Mouse (Mus musculus): ENCODE results near the gene Plgrkt.

Plgrkt gene

GRCm38 (mm10) chr19:29354895-29355877 lies 12.0 kb downstream of the Plgrkt start:
- DNase-seq (ENCODE audit: low spot score) = peak; percentile 67

DNA sequence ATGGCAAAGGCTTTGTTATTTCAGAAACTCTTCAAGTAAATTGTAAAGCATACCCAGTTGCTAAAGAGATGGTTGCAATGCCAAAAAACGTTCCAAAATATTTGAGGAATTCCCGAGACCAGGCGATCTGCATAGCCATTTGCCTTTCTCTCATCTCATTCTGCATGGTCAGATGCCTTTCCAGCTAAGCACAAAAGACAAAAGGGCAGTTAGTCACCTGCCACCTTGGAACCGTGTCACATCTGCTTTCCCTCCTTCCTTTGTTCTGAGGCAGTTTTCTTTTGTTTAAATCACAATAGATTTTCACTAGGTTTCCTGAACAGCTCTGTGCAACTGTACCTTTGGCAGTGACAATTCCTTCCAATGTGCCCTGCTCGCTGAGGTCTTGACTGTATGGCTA lies 16.2 kb downstream of the Plgrkt start:
- no peak for DNase-seq (ENCODE audit: low spot score)

DNA sequence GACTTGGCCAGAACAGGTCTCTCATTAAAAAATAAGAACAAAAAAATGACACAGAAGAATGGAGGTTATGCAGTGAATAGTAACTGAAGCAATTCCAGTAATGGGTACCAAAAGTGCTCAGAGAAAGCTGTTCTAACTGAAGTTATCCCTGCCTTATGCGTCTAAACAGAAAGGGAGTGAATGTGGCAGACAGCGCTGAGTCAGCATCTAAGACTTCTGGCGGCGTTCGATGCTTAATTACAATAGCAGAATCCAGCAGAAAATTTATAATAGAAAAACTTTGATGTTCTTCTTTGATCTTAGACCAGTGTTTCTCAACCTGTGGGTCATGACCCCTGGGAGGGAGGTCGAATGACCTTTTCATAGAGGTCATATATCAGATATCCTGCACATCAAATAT lies 21.6 kb downstream of the Plgrkt start:
- no peak for DNase-seq (ENCODE audit: low spot score)

GRCm38 (mm10) chr19:29344868-29345267 lies 22.3 kb downstream of the Plgrkt start:
- no peak for DNase-seq (ENCODE audit: low spot score)

GRCm38 (mm10) chr19:29342281-29342680 lies 24.9 kb downstream of the Plgrkt start:
- DNase-seq (ENCODE audit: low spot score) = no peak

- DNase-seq (ENCODE audit: low spot score) = no peak
Observed at GRCm38 (mm10) chr19:29341029-29341428, 26.2 kb downstream of the Plgrkt start.

DNA sequence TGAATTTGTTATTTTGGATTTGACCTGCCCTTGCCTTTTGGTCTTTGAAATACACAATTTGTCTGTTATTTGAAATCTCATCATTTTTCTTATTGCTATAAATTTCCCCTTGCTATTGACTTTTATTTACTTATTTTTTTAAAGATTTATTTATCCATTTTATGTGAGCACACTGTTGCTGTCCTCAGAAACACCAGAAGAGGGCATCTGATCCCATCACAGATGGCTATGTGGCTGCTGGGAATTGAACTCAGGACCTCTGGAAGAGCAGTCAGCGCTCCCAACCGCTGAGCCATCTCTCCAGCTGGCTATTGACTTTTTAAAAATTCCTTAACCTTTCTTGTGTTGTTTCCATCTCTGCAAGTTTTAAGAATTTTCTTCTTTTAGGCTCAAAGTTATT lies 30.6 kb downstream of the Plgrkt start:
- no peak for DNase-seq (ENCODE audit: low spot score)

DNA sequence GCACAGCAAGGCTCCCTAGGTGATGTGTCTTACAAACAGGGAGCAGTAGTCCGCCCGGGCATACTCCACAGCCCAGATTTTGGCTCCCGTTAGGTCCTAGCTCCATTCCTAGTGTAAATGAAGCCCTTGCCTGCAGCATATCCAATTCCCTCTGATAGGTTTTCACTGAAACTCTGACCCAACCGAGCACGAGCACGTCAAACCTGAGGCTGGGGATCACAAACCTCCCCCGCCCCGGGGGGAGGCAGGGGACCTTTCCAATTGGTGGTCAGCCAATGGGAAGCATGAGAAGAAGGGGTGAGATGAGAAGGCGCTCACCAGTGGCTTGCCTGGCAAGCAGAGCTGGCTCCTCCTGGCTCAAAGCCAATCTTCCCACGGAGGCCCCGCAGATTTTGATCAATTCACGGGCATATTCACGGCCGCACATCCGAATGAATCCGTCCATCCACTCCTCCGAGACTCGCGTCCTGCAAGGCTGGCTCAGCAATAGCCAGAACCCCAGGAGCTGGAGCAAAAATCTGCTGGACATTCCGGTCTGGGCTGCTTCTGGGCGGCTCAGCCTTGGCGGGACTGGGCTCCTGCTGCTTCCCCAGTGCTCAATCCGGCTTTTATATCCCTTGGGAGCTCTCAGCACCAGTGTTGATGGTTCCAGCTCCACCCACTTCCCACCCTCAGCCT lies 33.0 kb downstream of the Plgrkt start, which contains the start of gene Rln1:
Gene Rln1 (minus strand): TSS at position 603 of the 678 bp plus-strand sequence.
- peak; percentile 10 for DNase-seq (ENCODE audit: low spot score)

- no peak for DNase-seq (ENCODE audit: low spot score)
Observed at GRCm38 (mm10) chr19:29326822-29327552, 40.2 kb downstream of the Plgrkt start.

- no peak for DNase-seq (ENCODE audit: low spot score)
Observed at GRCm38 (mm10) chr19:29326396-29326795, 40.8 kb downstream of the Plgrkt start.

DNA sequence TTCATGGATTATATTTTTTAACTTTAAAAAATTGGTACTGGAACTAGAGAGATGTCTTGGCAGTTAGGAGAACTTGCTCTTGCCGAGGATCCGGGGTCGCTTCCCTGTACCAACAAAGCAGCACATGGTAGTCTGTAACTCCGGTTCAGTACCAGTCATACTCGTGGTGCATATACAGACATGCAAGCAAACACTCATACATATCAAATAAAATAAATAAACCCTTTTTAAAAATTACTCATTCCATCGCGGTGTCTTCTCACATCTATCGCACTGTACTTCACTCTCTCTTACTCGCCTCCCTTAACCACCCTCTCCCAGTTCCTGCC lies 41.4 kb downstream of the Plgrkt start:
- DNase-seq (ENCODE audit: low spot score) = no peak

GRCm38 (mm10) chr19:29325053-29325851 lies 41.9 kb downstream of the Plgrkt start, which contains the start of gene Insl6:
Insl6 (minus strand) TSS chr19:29325356.
- DNase-seq (ENCODE audit: low spot score) = peak; percentile 13

- DNase-seq (ENCODE audit: low spot score) = no peak
Observed at GRCm38 (mm10) chr19:29323416-29324049, 43.7 kb downstream of the Plgrkt start.

DNA sequence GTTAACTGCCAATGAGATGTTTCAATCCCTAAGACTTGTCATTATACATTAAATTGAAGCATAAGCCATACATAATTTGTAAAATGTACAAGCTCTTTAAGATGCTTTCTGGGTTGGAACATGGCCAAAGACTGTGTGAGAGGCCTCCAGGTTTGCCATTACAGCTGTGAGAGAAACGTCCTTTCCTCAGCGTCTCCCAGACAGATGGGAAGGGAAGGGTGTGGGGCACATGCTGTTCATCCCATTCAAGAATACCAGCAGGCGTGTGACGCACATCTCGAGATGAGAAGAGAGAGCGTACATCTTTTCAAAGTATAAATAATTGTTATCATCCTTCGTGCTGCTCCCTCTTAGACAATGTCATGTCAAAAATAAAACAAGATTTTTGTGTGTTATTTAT lies 54.5 kb downstream of the Plgrkt start:
- DNase-seq (ENCODE audit: low spot score) = no peak

GRCm38 (mm10) chr19:29311791-29312190 lies 55.4 kb downstream of the Plgrkt start:
- no peak for DNase-seq (ENCODE audit: low spot score)

- no peak for DNase-seq (ENCODE audit: low spot score)
Observed at GRCm38 (mm10) chr19:29308832-29309231, 58.4 kb downstream of the Plgrkt start.

DNA sequence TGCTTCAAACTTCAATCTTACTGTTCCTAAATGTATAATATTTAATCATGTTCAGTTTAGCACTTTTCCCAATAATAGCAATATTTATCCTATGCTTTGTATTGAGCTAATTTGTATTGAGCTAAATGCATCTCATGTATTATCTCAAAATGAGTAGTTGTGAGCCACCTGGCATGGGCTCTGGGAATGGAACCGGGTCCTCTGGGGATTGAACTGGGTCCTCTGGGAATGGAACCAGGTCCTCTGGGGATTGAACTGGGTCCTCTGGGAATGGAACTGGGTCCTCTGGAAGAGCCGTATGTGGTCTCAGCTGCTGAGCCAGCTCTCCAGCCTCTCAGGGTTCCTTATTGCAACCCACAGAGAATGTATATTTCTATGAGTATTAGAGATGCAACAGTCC lies 65.1 kb downstream of the Plgrkt start:
- no peak for DNase-seq (ENCODE audit: low spot score)

DNA sequence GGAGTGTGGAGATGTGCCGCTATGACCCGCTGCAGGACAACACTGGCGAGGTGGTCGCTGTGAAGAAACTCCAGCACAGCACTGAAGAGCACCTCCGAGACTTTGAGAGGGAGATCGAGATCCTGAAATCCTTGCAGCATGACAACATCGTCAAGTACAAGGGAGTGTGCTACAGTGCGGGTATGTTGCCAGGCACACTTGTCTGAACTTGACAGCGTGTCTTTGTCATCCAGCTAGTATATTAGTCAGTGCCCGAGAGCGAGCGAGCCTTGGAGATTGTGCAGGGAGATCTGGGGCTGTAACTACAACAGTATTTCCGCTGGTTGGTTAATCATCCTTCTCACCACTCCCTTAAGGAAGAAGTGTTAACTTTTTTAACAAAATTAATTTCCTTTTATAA lies 66.3 kb downstream of the Plgrkt start:
- DNase-seq (ENCODE audit: low spot score) = no peak
